Mouse (Mus musculus) neural tube, embryonic 10.5 days (tissue): ENCODE results near the gene Foxp1.
A peak's percentile ranks its signal among the peaks of the same experiment; 100 is the strongest.

Experiments used
- DNase-seq: peaks from one replicate; pipeline ENCODE4 v3.0.0-alpha.2; 2017; ENCODE audit warnings: low spot score; ENCODE audit errors: extremely low spot score

The Foxp1 gene

DNA sequence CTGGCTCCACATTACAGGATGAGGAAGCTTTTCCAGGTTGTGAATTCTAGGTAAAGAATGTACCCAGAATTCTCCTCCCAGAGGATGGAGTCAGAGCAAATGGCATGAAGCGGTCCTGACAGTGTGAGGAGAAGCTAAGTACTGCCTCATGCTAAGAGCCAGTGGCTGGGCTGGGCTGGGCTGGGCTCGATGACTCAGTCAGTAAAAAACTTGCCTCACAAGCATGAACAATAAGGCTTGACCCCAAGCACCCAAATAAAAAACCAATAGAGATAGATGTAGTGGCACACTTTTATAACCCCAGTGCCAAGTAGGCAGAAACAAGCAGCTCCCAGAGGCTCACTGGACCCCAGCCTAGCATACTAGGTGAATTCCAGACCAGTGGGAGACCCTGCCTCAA, 304.7 kb downstream of the Foxp1 start:
- DNase-seq: no peak

DNA sequence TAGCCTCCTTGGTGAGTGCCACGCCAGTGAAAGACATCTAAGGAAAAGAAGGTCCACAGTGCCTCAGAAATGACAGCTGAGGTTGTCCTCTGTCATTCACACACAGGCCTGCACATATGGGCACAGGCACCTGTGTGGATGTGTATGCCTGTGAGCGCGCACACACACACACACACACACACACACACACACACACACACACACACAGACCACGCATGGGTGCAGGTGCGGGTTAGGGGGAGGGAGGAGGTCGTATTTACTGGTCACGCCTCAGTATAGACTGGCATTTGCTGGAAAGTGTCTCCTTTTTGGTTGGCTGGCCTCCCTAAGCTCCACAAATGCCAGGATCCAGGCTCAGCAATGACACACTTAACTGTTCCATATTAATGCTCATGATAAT, 305.4 kb downstream of the Foxp1 start:
- DNase-seq: no peak

DNA sequence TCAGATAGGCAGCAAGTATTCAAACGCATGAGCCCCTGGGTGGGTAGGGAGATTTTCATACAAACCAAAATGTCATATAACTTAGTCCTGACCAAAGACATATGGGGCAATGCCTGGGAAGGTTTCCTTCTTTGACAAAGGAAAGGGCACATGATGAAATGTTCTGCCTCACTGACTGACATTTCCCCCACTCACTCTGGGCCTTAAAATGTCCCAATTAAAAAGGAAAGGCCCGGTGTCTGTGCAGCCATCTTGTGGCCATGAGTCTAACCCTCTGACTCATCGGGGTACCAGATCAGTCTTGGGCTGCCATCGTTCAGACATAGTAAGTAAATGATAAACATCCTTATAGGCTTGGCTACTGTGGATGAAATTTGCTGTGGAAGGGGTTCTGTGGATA, 310.1 kb downstream of the Foxp1 start:
- DNase-seq: no peak

DNA sequence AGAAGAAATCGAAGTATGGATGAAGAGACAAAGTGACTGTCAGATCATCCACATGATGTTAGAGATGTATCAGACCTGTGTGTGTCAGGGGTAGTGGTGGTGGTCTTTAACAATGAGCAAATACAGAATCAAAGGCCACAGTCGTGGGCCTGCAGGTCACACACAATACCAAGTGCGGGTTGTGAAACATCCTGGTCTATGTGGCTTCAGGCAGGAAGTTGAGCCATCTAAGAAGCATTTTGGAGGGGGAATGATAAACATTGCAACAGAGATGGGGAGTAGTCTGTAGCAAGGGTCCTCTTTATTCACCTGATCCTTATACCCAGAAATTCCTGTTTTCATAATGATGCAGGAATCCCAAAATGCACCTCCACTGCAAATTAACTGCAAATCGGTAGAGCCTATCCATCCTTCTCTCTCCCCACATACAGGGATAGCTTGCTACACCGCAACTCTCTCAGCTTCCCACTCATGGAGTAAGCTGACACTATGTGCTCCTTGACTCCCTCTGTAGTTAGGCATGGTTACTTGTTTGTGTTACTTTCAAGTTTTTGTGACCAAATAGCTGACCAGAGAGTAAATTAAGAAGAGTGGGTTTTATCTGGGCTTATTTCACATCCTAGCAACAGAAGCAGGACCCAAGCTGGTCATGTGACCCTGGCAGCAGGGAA, 310.7 kb downstream of the Foxp1 start:
- DNase-seq: no peak

DNA sequence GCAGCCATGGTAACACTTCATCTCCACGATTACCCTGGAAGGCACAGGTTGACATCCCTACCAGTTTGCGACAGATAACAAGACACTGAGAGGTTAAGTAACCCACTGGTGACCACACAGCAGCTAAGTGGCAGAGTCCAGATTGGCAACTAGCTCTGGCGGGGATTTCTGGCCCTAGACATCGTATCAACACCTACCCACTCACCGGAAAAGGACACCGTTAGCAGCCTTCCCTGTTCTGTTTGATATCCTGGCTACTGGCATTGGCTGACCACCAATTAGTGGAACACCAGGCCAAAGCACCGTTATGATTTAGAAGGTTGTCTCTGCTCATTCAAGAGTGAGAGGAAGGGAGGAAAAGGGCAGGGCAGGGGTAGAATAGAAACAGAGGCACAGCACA, 312.4 kb downstream of the Foxp1 start:
- no peak for DNase-seq

DNA sequence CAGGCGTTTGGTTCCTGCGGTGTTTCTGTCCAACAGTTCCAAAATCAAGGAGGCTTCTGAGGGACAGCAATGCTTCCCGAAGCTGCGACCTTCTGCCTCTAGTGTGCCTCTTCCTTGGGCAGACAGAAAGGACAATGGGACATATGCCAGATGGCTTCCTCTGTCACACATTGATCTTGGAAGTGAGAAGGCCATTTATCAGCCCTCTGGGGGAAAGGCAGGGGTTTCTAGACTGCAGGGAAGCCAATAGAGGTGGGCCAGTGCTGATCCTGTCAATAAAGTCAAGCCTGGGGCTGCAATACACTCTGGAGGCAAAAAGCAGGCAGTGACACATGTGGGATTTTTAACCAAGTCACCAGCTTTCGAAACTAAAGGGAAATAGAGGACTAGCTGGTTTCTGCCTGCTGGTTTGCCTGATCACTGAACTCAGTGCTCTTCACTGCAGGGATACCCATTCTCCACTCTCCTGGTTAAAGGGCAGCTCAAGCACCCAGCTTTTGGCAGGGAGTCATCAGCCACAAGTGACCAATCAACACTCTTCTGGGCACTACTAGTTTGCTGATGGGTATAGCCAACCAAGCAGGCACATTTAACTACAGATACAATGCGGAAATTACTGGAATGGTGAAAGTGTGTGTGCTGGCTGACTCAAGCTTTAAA, 315.2 kb downstream of the Foxp1 start:
- DNase-seq: peak; percentile 34

DNA sequence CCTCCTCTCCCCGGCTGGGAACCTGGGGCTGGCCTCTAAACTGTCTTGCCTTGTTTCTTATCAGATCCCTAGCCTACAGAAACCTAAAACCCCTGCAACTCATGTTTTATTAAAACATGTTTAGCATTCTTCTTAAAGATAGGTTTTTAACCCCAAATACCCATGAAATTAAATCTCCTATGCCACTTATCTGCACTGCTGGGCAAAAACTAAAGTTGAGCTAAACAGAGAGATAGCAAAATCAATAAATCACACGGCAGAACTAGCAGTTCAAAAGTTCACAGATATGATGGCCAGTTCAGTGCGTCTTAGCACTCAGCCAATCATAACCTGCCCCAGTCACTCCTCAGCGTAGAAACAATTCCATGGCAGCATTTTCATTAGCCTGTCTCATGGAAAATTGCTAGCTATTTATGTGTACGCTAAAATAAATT, 316.1 kb downstream of the Foxp1 start:
- DNase-seq: no peak

DNA sequence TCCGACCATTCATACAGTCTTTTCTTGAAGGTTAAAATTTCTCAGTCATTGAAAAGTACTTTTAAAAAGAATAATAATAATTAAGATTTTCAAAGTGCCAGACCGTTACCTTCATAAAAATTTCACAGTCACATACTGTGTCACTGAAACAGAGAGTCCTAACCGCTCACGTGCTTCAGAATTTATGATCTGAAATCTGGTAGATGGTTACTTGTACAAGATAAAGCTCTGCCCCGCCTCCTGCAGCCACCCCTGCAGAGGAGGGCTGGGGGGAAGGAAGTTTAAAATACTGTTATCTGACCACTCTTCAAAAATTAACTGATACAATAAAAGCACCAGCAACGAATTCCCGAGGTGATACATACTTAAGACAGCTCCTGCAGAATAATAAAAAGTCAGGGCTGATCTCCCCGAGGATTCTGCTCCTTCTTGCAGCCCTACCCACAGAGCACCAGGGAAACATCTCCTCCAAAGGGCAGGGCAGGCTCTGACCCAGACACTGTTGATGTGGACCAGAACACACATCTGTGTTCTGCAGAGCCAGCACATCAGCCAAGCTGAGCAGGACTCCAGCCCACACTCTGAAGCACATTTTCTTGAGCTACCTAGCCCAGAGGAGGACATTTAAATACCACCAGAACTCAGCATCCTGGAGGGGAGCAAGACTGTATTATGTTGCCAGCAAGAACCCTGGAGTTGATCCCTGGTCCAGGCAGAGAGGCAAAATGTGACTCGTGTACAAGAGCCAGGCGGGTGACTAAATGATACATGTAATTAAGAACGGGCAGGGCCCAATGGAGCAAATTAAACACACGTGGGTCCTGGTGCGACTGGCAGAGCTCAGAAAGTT, 316.7 kb downstream of the Foxp1 start:
- peak; percentile 37 for DNase-seq

DNA sequence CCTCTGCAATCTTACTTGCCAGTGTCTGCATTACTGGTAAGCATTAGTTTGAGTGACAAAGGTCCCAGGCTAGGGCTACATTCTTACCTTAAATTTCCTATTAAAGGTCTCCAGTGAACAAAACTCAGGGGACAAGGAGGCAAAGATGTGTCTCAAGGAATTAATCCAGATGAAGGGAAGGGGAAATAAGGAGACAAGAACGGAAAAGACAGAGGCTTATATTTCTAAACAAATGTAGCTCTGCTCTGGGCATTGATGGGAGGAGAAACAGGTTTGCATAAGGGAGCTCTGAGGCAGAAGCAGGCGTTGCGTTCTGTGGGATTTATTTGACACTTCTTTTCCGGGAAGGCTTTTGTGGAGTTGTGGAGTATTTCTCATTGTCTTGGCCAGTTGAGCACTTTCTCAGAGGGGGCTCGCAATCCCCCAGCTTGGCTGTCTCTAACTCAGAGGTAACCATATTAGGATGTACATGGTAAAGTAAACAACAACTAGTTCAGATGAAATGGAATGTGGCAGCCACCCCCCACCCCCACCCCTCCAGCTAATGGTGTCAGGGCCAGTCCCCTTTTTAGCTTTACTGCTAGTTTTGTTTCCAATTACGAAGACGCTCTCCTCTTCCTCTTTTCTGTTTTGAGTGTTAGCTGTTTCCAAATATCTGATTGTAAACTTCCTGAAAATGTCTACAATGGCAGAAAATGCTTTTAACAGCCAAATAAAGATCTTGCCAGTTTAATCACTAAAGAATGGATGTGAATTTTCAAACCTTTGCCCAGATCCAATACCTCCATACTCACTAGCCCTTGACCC, 317.5 kb downstream of the Foxp1 start:
- DNase-seq: peak; percentile 32

DNA sequence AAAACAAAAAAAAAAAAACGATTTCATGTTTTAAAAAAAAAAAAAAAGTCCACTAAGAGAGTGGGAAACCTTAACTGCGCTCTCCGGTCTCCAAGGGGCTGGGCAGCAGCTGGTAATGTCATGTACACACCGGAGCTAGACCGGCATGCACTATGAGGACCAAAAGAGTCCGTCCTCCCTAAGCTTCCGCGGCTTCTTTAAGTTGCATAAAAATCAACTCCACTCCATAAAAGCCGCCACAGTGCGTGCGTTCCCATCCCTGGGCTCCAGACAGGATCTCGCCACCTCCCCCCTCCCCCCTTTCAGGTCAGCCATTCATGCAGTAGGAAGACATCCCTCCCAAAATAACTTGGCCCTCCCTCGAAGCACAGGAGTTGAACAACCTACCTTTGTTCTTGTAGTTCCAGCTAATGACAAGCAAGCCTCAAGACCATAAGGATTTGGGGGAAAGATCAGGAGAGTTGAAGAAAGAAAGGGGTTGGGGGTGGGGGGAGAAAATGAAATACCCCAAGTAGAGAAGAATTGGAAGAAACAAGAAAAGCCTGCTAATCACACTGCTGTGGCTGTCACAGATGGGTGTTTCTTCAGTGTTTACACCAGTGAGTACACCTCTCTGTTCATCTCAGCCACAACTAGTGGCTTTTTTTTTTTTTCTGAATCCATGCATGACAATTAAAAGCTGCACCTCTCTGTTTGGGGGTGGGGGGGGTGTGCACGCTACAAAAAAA, 318.3 kb downstream of the Foxp1 start:
- DNase-seq: peak; percentile 59

DNA sequence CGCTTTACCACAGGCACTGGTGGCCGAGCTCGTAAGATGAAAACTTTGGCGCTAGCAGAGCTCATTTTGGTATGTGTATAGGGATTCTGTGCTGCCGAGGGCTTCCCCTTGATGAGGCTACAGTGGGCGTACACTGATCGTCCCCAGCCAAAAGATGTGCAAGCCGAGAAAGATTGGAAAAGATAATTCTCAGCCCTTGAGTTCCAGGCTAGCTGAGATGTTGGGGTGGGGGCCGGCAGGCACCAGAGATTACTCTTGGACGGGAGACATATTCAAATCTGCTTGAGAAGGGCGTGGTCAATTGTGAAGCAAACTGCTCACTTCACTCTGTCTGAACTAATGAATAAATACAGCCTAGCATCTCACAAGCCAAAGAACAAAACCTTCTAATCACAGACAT, 319.3 kb downstream of the Foxp1 start:
- no peak for DNase-seq

DNA sequence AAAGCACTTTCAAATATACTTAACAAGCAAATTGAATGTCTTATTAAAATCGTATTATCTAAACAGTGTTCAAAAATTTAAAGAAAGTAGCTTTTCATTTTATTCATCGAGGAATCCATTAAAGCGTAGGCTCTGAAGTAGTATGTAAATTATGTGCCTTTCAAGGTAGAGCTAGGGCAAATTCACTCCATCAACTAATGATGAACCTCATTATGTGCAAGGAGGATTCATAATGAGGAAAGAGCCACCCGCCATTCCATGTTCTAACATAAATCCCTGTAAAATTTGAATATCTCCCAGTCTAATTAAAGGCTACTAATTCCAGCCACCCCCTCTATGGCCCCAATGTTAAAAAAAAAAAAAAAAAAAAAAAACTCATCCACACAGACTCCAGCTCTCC, 319.7 kb downstream of the Foxp1 start:
- DNase-seq: no peak

DNA sequence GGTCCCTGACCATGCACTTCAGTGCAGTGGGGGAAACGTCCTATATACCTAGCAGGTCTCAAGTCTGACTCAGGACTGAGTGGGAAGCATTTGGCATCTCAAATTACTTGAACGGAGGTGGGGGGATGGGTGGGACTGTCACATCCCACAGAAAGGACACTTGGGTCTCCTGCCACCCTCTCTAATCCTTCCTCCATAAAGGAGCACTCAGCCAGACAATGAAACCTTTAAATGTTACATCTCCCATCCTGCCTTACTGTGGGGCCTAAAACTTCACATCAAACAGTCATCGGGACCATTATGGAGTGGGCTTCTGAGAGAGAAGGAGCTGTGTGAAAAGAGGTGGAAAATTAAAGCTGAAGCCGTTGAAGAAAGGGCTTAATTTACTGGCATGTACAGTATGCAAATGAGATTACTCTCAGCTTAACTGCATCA, 321.2 kb downstream of the Foxp1 start:
- DNase-seq: no peak

DNA sequence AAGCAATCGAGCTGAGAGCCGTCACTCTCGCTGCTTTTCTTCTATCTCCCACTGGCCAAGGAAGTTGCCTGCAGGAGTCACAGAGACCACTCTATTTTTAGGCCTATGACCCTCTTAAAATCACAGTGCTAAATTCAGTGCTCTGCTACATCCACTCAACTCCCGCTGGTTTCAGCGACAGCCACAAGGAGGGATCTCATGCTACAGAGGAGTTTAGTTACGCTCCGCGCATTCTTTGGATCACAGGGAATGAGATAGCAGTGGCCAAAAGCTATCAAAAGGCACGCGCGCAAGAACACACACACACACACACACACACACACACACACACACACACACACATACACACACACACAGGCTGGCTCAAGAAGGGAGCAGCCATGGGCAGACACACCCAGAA, 321.9 kb downstream of the Foxp1 start:
- peak; percentile 40 for DNase-seq

DNA sequence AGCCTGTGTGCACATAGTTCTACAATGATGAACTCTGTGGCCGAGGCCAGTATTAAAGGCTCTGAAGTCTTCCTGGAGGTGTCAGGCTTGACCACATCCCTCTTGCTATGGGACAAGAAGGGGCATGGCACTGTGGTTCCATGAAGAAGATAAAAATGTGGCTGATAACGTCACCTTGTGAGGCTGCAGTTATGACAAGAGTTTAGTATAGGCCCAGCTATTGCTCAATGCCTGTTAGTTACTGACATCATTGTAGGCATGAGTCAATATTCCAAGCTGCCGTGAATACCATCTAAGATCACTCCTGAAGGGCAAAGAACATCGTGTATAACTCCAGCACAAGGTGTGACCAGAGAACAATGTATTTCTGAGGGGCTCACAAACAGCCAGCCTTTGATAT, 323.2 kb downstream of the Foxp1 start:
- no peak for DNase-seq

DNA sequence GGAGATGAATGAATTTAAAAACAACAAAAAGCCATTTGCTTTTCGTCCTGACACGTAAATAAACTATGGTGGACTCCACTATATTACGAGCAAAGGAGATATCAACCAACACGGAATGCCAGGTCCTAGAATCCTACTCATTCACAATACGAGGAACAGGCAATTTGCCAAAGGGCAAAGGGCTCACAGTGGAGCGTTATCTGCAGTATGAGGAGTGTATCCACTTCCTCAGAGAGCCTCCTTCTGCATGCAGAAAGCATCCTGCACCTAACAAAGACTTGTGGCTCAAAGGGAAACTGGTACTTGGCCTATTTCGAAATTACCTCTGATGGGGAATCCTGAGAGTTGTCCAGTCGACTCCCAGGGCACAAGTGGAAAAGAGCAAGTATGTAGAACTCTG, 328.8 kb downstream of the Foxp1 start:
- no peak for DNase-seq

DNA sequence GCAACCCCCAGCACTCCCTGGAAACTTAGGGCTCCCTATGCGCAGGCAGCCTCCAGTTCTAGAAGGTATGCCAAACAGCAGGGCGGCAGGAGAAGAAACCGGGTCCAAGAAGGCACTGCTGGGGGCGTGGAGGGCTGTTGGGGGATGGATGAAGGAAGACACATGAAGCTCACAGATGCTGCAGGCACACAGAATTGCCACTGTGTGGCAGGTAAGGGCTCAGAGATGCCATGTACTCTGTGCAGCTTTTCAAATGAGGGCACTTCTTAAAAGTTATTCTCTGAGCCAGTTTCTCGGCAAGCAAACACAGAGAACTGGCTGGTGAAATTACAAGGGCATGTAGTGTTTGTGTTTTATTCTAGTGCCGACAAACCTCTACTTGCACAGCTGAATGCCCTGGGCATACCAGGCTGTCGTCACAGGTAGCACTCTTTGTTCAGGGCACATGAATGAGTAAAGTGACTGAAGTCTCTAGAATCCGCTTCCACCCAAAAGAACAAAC, 330.8 kb downstream of the Foxp1 start:
- no peak for DNase-seq

DNA sequence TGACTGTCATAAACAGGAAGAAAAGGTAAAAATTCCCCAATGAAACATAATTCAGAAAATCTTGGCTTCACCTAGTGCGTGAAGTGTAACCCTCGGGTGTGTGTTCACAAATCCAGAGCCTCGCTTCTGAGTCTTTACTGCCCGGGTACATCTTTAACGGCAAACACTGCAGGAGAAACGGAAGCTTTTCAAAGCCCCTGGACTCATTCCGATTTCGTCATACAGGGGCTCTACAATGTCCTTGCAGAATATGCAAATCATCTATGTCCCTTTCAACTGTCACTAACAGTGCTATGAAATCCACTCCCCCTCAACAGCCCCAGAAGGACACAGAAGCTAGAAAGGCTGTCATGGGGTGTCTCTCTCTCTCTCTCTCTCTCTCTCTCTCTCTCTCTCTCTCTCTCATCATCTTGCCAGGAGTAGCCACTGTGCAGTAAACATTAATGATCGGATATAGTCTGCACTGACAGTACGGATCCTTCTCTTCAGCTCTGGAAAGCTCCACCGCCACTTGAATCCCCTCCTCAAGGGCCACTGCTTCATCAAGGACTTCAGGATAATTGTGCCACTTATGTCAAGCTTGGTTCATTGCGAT, 331.4 kb downstream of the Foxp1 start:
- no peak for DNase-seq

DNA sequence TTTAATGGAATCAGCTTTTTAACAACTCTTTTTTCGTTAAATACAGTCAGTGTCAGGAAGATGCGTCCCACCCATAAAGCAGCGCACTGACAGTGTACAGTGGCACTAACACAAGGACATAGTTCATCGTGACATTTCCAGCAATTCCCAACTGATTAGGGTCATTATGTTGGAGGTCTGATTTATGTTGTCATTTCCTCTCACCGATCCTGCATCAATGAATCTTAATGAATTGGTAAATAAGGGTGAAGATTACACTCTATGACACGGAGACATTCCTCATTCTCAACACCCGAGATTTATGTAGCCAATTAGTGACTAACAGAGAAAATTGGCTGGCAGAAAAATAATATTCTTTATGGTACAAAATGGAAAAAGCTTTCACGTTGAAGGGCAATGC, 332.6 kb downstream of the Foxp1 start:
- no peak for DNase-seq
